Mouse (Mus musculus) stomach, postnatal 0 days (tissue): ENCODE measurements around the gene Olfr503. TPM values are rescaled to one million over a fixed set of nuclear protein-coding genes. Genes with fewer than 3 reads are reported as not detected.
"Not testable (repeated sequence)": the region's sequence is repeated elsewhere in the genome, so short reads cannot be mapped to it uniquely, and the experiment has no call there.

Experiments used
- ATAC-seq: fragments of 200-750 bp; cut with Nextera tagmentation; 2 replicates; pipeline ENCODE4 v1.8.0; 2017; ENCODE audit not compliant: low FRiP score, low TSS enrichment
- DNase-seq: peaks from one replicate; pipeline ENCODE4 v3.0.0-alpha.2; 2016; ENCODE audit warnings: low spot score
- H3K27ac ChIP-seq: fragments of 300-500 bp; sonication (generic); replicated peaks from 2 replicates; pipeline ENCODE4 v1.5.1; 2014; ENCODE audit warnings: mild to moderate bottlenecking, control low read depth
- H3K27me3 ChIP-seq: fragments of 300-500 bp; sonication (generic); 2 replicates; pipeline ENCODE4 v1.6.1; 2014; ENCODE audit warnings: low read length; ENCODE audit not compliant: control insufficient read depth, insufficient read depth
- H3K36me3 ChIP-seq: fragments of 300-500 bp; sonication (generic); 2 replicates; pipeline ENCODE4 v1.6.1; 2014; ENCODE audit warnings: low read length, mixed read lengths; ENCODE audit not compliant: control insufficient read depth, insufficient read depth
- H3K4me1 ChIP-seq: fragments of 300-500 bp; sonication (generic); replicated peaks from 2 replicates; pipeline ENCODE4 v1.6.1; 2014; ENCODE audit warnings: antibody characterized with exemption; ENCODE audit not compliant: control insufficient read depth, insufficient read depth
- H3K4me2 ChIP-seq: fragments of 300-500 bp; sonication (generic); replicated peaks from 2 replicates; pipeline ENCODE4 v1.6.1; 2014; ENCODE audit warnings: low read depth, mild to moderate bottlenecking, control low read depth, moderate library complexity
- H3K4me3 ChIP-seq: fragments of 300-500 bp; sonication (generic); 2 replicates; pipeline ENCODE4 v1.5.1; 2014; ENCODE audit warnings: low read depth, low read length, control low read depth
- H3K9ac ChIP-seq: fragments of 300-500 bp; sonication (generic); 2 replicates; pipeline ENCODE4 v1.6.1; 2014; ENCODE audit warnings: mild to moderate bottlenecking, low read length, control low read depth, mixed read lengths
- H3K9me3 ChIP-seq: fragments of 300-500 bp; sonication (generic); 2 replicates; pipeline ENCODE4 v1.6.1; 2016; ENCODE audit warnings: low read length; ENCODE audit not compliant: control insufficient read depth
- CTCF ChIP-seq: IDR thresholded peaks from 2 replicates; pipeline ENCODE4 v1.5.1; 2016; ENCODE audit warnings: antibody characterized with exemption, low read depth, mild to moderate bottlenecking, moderate library complexity
- EP300 ChIP-seq: optimal IDR thresholded peaks from 2 replicates; pipeline ENCODE3; 2016; ENCODE audit warnings: antibody characterized with exemption
- WGBS: fragments of 180-500 bp; shearing (Covaris S2); extraction: QIAGEN DNeasy Blood & Tissue Kit; methylation state at CpG from one replicate; pipeline ENCODE4 v1.1.7; 2014; 5-methylcytosine and 5-hydroxymethylcytosine counted together
- polyA plus RNA-seq: library from polyadenylated mRNA; unstranded; fragments of >200 nt; fragmentation: Nextera tagmentation; extraction: Ambion mirVana; gene quantifications from 2 replicates; pipeline ENCODE4 v1.2.1, GENCODE M21; 2015

Olfr503 gene
- not detected in 2 replicates for polyA plus RNA-seq

DNA sequence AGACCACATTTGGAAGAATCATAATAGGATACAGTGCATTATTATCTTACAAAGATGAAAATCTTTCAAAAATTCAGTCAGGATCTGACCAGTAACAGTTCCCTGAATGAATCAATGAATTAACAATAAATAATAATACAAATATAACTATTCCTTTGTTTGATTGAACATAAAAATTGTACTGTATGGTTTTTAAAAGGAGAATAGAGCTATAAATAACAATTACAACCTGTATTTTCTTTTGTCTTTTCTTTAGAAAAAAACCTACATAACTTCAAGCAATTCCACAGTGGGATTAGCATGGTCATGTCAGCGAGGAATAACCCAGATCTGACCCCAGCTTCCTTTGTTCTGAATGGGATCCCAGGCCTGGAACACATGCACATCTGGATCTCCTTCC is at the start of gene Olfr503:
Gene Olfr503, plus strand, starts transcription at position 301 of the 400 bp plus-strand sequence.
- H3K36me3 ChIP-seq, H3K27me3 ChIP-seq, H3K4me1 ChIP-seq, H3K4me3 ChIP-seq, H3K27ac ChIP-seq, H3K9me3 ChIP-seq, H3K9ac ChIP-seq, DNase-seq, H3K4me2 ChIP-seq, ATAC-seq: not testable (repeated sequence)
- WGBS: 32% methylated on average over 1 of the region's 1 CpGs

DNA sequence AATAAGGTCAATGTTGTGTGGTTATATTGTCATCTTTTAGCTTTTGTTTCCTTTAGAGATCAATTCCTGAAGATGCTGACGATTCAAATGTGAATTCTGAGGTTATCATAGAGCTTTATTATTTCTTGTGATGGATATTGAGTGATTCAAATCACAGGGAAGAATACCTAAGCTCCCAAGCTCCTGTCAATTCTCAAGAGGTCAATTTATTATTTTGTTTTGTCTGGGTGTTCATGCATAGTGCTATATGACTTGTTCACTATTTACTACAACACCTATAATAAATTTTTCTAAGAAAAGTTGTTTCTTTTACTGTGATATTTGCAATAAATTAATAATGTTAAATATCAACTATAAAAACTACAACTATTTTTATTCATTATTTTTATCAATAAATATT is 19.4 kb upstream of the Olfr503 start, which contains the start of gene Olfr502:
Gene Olfr502, minus strand, starts transcription at position 101 of the 400 bp plus-strand sequence.
- H3K9ac ChIP-seq: no peak within 1 kb of the TSS
- H3K27ac ChIP-seq: no peak within 1 kb of the TSS
- no peak for DNase-seq
- no peak for ATAC-seq
- TF ChIP-seq EP300 (no peak), CTCF (no peak)
- no peaks in the 10 kb centered on the region for H3K27me3 ChIP-seq
- no peak within 1 kb of the TSS for H3K4me2 ChIP-seq
- H3K36me3 ChIP-seq: no peaks in the 10 kb centered on the region
- H3K4me3 ChIP-seq: no peak within 1 kb of the TSS
- no peaks in the 10 kb centered on the region for H3K4me1 ChIP-seq
- H3K9me3 ChIP-seq: no peaks in the 10 kb centered on the region
- WGBS: 71% methylated on average over 1 of the region's 1 CpGs

DNA sequence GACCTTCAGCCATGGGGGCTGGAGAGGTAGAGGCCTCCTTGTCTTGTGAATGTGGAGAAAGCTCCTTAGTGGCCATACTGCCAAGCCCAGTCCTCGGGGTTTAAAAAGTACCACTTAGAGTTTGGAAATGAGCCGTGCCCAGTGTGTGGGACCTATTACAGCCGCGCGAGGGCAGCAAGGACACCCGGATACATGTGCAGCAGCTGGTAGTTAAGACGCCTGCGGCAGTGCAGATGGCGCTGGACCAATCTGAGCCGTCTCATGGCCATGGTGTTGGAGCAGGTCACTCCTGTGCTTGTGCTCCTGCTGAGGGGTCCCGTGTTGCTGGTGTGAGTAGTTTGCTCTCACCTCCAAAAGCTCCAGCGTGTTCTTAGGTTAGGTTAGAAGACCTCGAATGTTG is 1.9 kb upstream of the Olfr503 start:
- no peak overlapping the region for H3K4me2 ChIP-seq

DNA sequence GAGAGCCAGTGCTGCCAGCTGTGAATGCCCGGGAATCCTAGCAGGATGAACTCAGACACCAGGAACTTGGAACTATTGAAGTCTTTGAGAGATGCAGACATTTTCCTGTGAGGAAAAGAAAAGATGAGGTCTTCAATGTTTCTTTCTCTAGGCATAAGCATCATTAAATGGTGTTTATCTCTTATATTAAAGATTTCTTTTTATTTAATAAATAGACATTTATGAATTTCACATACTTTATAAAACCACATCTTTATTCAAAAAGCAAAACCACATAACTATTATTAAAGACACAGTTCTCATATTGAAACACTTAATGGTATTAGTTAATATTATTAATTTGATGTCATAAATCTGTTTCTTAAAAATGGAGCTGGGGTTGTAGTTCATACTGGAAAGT is 21.4 kb downstream of the Olfr503 start, which contains the start of gene Olfr504:
Gene Olfr504, minus strand, starts transcription at position 101 of the 400 bp plus-strand sequence.
- no peaks in the 10 kb centered on the region for H3K9me3 ChIP-seq
- 85% methylated on average over 1 of the region's 1 CpGs for WGBS
- H3K9ac ChIP-seq: no peak within 1 kb of the TSS
- no peak within 1 kb of the TSS for H3K27ac ChIP-seq
- H3K4me1 ChIP-seq: no peaks in the 10 kb centered on the region
- H3K27me3 ChIP-seq: no peaks in the 10 kb centered on the region
- no peaks in the 10 kb centered on the region for H3K36me3 ChIP-seq
- no peak for TF ChIP-seq CTCF
- no peak for ATAC-seq
- no peak within 1 kb of the TSS for H3K4me3 ChIP-seq
- no peak for DNase-seq
- H3K4me2 ChIP-seq: no peak within 1 kb of the TSS

More for the DNA sequence above, 1.9 kb upstream of the Olfr503 start:
- Histone ChIP-seq H3K9ac (no peak overlapping the region), H3K27ac (no peak overlapping the region), H3K27me3 (no peaks in the 10 kb centered on the region), H3K4me1 (no peaks in the 10 kb centered on the region), H3K4me3 (no peak overlapping the region), H3K36me3 (no peaks in the 10 kb centered on the region), H3K9me3 (no peaks in the 10 kb centered on the region)
- no peak for DNase-seq
- no peak for TF ChIP-seq EP300
- TF ChIP-seq CTCF: no peak
- ATAC-seq: no peak
- 78% methylated on average over 13 of the region's 13 CpGs for WGBS

DNA sequence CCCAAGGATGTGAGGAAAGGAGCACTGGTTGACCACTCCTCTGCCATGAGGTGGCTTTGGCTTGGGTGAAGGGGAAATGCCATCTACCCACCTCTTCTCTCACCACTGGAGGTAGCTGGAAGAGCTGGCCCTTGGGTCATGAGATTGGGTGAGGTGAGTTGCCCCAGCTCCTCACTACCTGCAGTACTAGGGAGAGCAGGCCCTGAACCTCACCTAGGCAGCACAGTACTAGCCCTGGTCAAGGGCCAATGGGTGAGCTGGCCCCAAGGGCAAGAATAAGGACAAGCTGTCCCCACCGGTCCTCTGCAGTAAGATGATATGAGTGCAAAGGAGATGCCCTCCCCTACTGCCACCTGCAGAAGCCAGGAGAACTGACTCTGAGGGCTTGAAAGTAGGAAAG is 45.5 kb downstream of the Olfr503 start:
- Histone ChIP-seq H3K27me3 (no peaks in the 10 kb centered on the region), H3K9me3 (no peaks in the 10 kb centered on the region), H3K27ac (no peak overlapping the region), H3K4me2 (no peak overlapping the region), H3K4me3 (no peak overlapping the region), H3K9ac (no peak overlapping the region), H3K4me1 (no peaks in the 10 kb centered on the region), H3K36me3 (no peaks in the 10 kb centered on the region)
- no peak for TF ChIP-seq EP300
- TF ChIP-seq CTCF: no peak
- 95% methylated on average over 1 of the region's 1 CpGs for WGBS
- no peak for DNase-seq
- ATAC-seq: no peak

Other genes with a start within 250 kb of the Olfr503 start
- not detected in 2 replicates for gene Olfr491, start 231.1 kb upstream of the Olfr503 start, polyA plus RNA-seq
- not detected in 2 replicates for gene Olfr492, start 220.9 kb upstream of the Olfr503 start, polyA plus RNA-seq
- not detected in 2 replicates for gene Olfr493, start 197.5 kb upstream of the Olfr503 start, polyA plus RNA-seq
- gene Olfr494, start 179.2 kb upstream of the Olfr503 start, polyA plus RNA-seq: not detected in 2 replicates
- not detected in 2 replicates for gene Olfr495, start 151.4 kb upstream of the Olfr503 start, polyA plus RNA-seq
- gene Olfr497, start 124.1 kb upstream of the Olfr503 start, polyA plus RNA-seq: not detected in 2 replicates
- gene Olfr498, start 79.2 kb upstream of the Olfr503 start, polyA plus RNA-seq: not detected in 2 replicates
- gene Olfr502, start 19.5 kb upstream of the Olfr503 start, polyA plus RNA-seq: not detected in 2 replicates
- not detected in 2 replicates for gene Olfr504, start 21.3 kb downstream of the Olfr503 start, polyA plus RNA-seq
- not detected in 2 replicates for gene Olfr506, start 66.3 kb downstream of the Olfr503 start, polyA plus RNA-seq
- not detected in 2 replicates for gene Olfr507, start 77.3 kb downstream of the Olfr503 start, polyA plus RNA-seq
- not detected in 2 replicates for gene Olfr508, start 85.5 kb downstream of the Olfr503 start, polyA plus RNA-seq
- not detected in 2 replicates for gene Olfr509, start 107.4 kb downstream of the Olfr503 start, polyA plus RNA-seq
- not detected in 2 replicates for gene Olfr510, start 121.9 kb downstream of the Olfr503 start, polyA plus RNA-seq
- gene Olfr512, start 168.8 kb downstream of the Olfr503 start, polyA plus RNA-seq: not detected in 2 replicates
- gene Olfr513, start 206.4 kb downstream of the Olfr503 start, polyA plus RNA-seq: not detected in 2 replicates